Mouse (Mus musculus) olfactory bulb, adult 2 months (tissue): ENCODE results near the gene Efna1.

Experiments
- CTCF ChIP-seq: fragments of 200-500 bp; IDR thresholded peaks from 2 replicates; pipeline ENCODE4 v1.5.1; 2012; ENCODE audit warnings: low read depth, mild to moderate bottlenecking, low read length, moderate library complexity; ENCODE audit not compliant: insufficient read depth
- POLR2A ChIP-seq: fragments of 200-500 bp; IDR thresholded peaks from 2 replicates; pipeline ENCODE4 v1.6.1; 2012; ENCODE audit warnings: mild to moderate bottlenecking, low read depth, low read length, moderate library complexity; ENCODE audit not compliant: insufficient read depth

GRCm38 (mm10) chr3:89237682-89238081 is 43.3 kb downstream of the Efna1 start:
- TF ChIP-seq POLR2A, result no peak
- no peak for TF ChIP-seq CTCF
